ENCODE assay signal across 13 mouse cellular contexts in the genomic region with DNA sequence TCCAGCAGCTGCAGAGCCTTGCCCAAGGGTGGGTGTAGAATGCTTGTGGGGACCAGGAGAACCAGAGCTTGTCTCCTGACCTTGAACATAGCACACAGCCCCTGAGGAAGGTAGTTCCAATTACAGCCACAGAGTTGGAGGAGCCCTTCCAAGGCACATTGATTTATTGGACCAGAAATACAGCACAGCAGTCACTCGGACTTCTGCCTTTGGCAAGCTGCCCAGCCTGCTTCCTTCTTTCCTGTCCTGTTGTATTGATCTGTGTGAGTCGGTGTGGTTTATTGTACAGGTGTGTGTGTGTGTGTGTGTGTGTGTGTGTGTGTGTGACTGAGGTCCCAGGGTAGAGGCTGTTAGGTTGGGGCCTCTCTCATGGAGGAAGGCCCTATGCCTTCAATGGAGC. TPM values are rescaled to one million over a fixed set of nuclear protein-coding genes. Genes with fewer than 3 reads are reported as not detected.
DNase-seq lines count a peak whose midpoint lies in the region; ATAC-seq lines count a peak whose summit lies in the region.
"Had no signal": no experiment of that assay in that cellular context is flagged by ENCODE, and none has a peak within 500 bp of the region (broad histone marks: within the 10 kb centered on the region; RNA-seq: fewer than 3 reads in every experiment).

No protein-coding gene starts in this region.

- H3K27ac ChIP-seq in neural tube, embryonic 15.5 days (replicated peaks), result peak overlapping the region; percentile 45; the same call in 1 of the 2 replicates
- no peak overlapping the region for H3K27ac ChIP-seq in heart, embryonic 10.5 days

- H3K9ac ChIP-seq in neural tube, embryonic 15.5 days (replicated peaks), result no peak overlapping the region

- H3K4me3 ChIP-seq in neural tube, embryonic 15.5 days (replicated peaks), result no peak overlapping the region
- no peak overlapping the region for H3K4me3 ChIP-seq in heart, embryonic 10.5 days
- H3K4me3 ChIP-seq: erythroblast, embryonic 14.5 days had no signal

- H3K4me1 ChIP-seq in neural tube, embryonic 15.5 days, result peaks cover 33% of the 10 kb centered on the region
- H3K4me1 ChIP-seq in heart, embryonic 10.5 days, result peaks cover 11% of the 10 kb centered on the region

- ATAC-seq in neural tube, embryonic 15.5 days (ENCODE audit: low FRiP score), result peak; percentile 42; the same call in 1 of the 2 replicates
- ATAC-seq in megakaryocyte, adult 5-6 weeks (ENCODE audit: poor library complexity, severe bottlenecking), result no peak
- ATAC-seq: inflammation-experienced regulatory T-cells, adult 6 months had no signal

- no peaks in the 10 kb centered on the region for H3K27me3 ChIP-seq in neural tube, embryonic 15.5 days (replicated peaks)
- H3K27me3 ChIP-seq in heart, embryonic 10.5 days (ENCODE audit: insufficient read depth, poor library complexity, severe bottlenecking), result peaks cover 16% of the 10 kb centered on the region; the same call in 1 of the 2 replicates

- DNase-seq in embryo, embryonic 11 days, result peak; percentile 46
- no peak for DNase-seq in embryo, embryonic 10 days (ENCODE audit: low spot score)
- peak; percentile 33 for DNase-seq in ovary, postnatal 36 days (ENCODE audit: low spot score)
- DNase-seq in ovary, postnatal 10 days (ENCODE audit: low spot score), result no peak
- DNase-seq in kidney, postnatal 25 days, result peak; percentile 56 to 60
- no peak for DNase-seq in heart, embryonic 10.5 days (ENCODE audit: low spot score)
- DNase-seq: B cell, adult 2 months; cerebellum, adult 11 months; lung, postnatal 14 days had no signal

- no peaks in the 10 kb centered on the region for H3K9me3 ChIP-seq in neural tube, embryonic 15.5 days (replicated peaks)
- no peaks in the 10 kb centered on the region for H3K9me3 ChIP-seq in heart, embryonic 10.5 days

- WGBS in neural tube, embryonic 15.5 days, result 0% methylated on average over 2 of the region's 2 CpGs
- WGBS in heart, embryonic 10.5 days, result 45% methylated on average over 2 of the region's 2 CpGs

- H3K36me3 ChIP-seq in neural tube, embryonic 15.5 days, result no peaks in the 10 kb centered on the region
- no peaks in the 10 kb centered on the region for H3K36me3 ChIP-seq in heart, embryonic 10.5 days

- H3K4me2 ChIP-seq in neural tube, embryonic 15.5 days, result no peak overlapping the region

RNA-seq across cellular contexts. Expression of gene Pyroxd2, which starts 30.1 kb away (rescaled TPM):
- polyA plus RNA-seq in neural tube, embryonic 15.5 days (2015; fragmentation: Nextera tagmentation; extraction: Ambion mirVana), result 1.5 and 2.1 TPM in 2 replicates
- 0.98 and 1.5 TPM in 2 replicates for total RNA-seq in megakaryocyte, adult 5-6 weeks (2015)
- total RNA-seq in megakaryocyte, adult 5-6 weeks (2017), result 0.40 and 2.0 TPM in 2 replicates
- 1.5 and 2.8 TPM in 2 replicates for polyA plus RNA-seq in heart, embryonic 10.5 days (2016; fragmentation: Nextera tagmentation; extraction: Ambion mirVana)

RNA-seq across cellular contexts. Expression of gene Hps1, which starts 57.3 kb away (rescaled TPM):
- polyA plus RNA-seq in neural tube, embryonic 15.5 days (2015; fragmentation: Nextera tagmentation; extraction: Ambion mirVana), result 8.3 and 12.0 TPM in 2 replicates
- total RNA-seq in megakaryocyte, adult 5-6 weeks (2015), result 10.5 and 14.2 TPM in 2 replicates
- 14.3 and 23.3 TPM in 2 replicates for total RNA-seq in megakaryocyte, adult 5-6 weeks (2017)
- 9.2 and 11.6 TPM in 2 replicates for polyA plus RNA-seq in heart, embryonic 10.5 days (2016; fragmentation: Nextera tagmentation; extraction: Ambion mirVana)

Comparison
In these comparisons a context has a peak if more than half of its experiments do, and no peak if none do; other contexts are left out.
1. DNase-seq: peak in embryo, embryonic 11 days (single experiment), ovary, postnatal 36 days (single experiment) and kidney, postnatal 25 days (2 of 2); none in embryo, embryonic 10 days (single experiment), ovary, postnatal 10 days (single experiment) and heart, embryonic 10.5 days (single experiment).